Mouse (Mus musculus) embryonic facial prominence, embryonic 15.5 days (tissue): ENCODE data around the gene Fam241b. TPM values are rescaled to one million over a fixed set of nuclear protein-coding genes. Genes with fewer than 3 reads are reported as not detected.

ENCODE experiments used
- ATAC-seq: fragments of 200-750 bp; cut with Nextera tagmentation; 2 replicates; pipeline ENCODE4 v1.8.0; 2017; ENCODE audit warnings: low read depth, moderate TSS enrichment; ENCODE audit not compliant: insufficient number of reproducible peaks, low FRiP score, low TSS enrichment
- H3K27ac ChIP-seq: fragments of 300-500 bp; sonication (generic); replicated peaks from 2 replicates; pipeline ENCODE4 v1.5.1; 2015; ENCODE audit warnings: mild to moderate bottlenecking, inconsistent platforms
- H3K27me3 ChIP-seq: fragments of 300-500 bp; sonication (generic); 2 replicates; pipeline ENCODE4 v1.6.1; 2015; ENCODE audit warnings: inconsistent platforms
- H3K36me3 ChIP-seq: fragments of 300-500 bp; sonication (generic); 2 replicates; pipeline ENCODE4 v1.6.1; 2015; ENCODE audit warnings: mild to moderate bottlenecking, inconsistent platforms
- H3K4me1 ChIP-seq: fragments of 300-500 bp; sonication (generic); 2 replicates; pipeline ENCODE4 v1.6.1; 2015; ENCODE audit warnings: inconsistent platforms
- H3K4me2 ChIP-seq: fragments of 300-500 bp; sonication (generic); replicated peaks from 2 replicates; pipeline ENCODE4 v1.6.1; 2015; ENCODE audit warnings: mild to moderate bottlenecking, inconsistent platforms
- H3K4me3 ChIP-seq: fragments of 300-500 bp; sonication (generic); replicated peaks from 2 replicates; pipeline ENCODE4 v1.5.1; 2015; ENCODE audit warnings: mild to moderate bottlenecking, inconsistent platforms
- H3K9ac ChIP-seq: fragments of 300-500 bp; sonication (generic); 2 replicates; pipeline ENCODE4 v1.6.1; 2015; ENCODE audit warnings: inconsistent platforms
- H3K9me3 ChIP-seq: fragments of 300-500 bp; sonication (generic); replicated peaks from 2 replicates; pipeline ENCODE4 v1.6.1; 2016; ENCODE audit warnings: inconsistent platforms
- WGBS: fragments of 180-500 bp; shearing (Covaris S2); methylation state at CpG from one replicate; pipeline ENCODE4 v1.1.7; 2015; 5-methylcytosine and 5-hydroxymethylcytosine counted together
- polyA plus RNA-seq: library from polyadenylated mRNA; unstranded; fragments of >200 nt; fragmentation: Nextera tagmentation; extraction: Ambion mirVana; gene quantifications from 2 replicates; pipeline ENCODE4 v1.2.1, GENCODE M21; 2015

Fam241b gene
- polyA plus RNA-seq, 1 experiment from 2014 or later = 21.5 TPM

GRCm38 (mm10) chr10:62128316-62128951 lies 15.3 kb downstream of the Fam241b start:
- no peaks in the 10 kb centered on the region for H3K36me3 ChIP-seq
- no peak overlapping the region for H3K4me2 ChIP-seq
- peaks cover 9% of the 10 kb centered on the region for H3K4me1 ChIP-seq
- no peak for ATAC-seq
- H3K9me3 ChIP-seq = no peaks in the 10 kb centered on the region
- no peak overlapping the region for H3K9ac ChIP-seq
- H3K4me3 ChIP-seq = no peak overlapping the region
- WGBS = 2% methylated on average over 28 of the region's 32 CpGs
- no peak overlapping the region for H3K27ac ChIP-seq
- H3K27me3 ChIP-seq = peaks cover 78% of the 10 kb centered on the region

- WGBS = 35% methylated on average over 21 of the region's 21 CpGs
- no peak overlapping the region for H3K27ac ChIP-seq
- no peak overlapping the region for H3K9ac ChIP-seq
- ATAC-seq = no peak
- H3K4me2 ChIP-seq = no peak overlapping the region
- H3K9me3 ChIP-seq = no peaks in the 10 kb centered on the region
- no peak overlapping the region for H3K4me3 ChIP-seq
- H3K4me1 ChIP-seq = peaks cover 3% of the 10 kb centered on the region
- no peaks in the 10 kb centered on the region for H3K36me3 ChIP-seq
- peaks cover 71% of the 10 kb centered on the region for H3K27me3 ChIP-seq
Measured at GRCm38 (mm10) chr10:62127711-62128231, 15.9 kb downstream of the Fam241b start.

- Histone ChIP-seq H3K9ac (no peak overlapping the region), H3K4me1 (no peaks in the 10 kb centered on the region), H3K27ac (no peak overlapping the region), H3K9me3 (no peaks in the 10 kb centered on the region), H3K4me2 (no peak overlapping the region), H3K36me3 (no peaks in the 10 kb centered on the region), H3K27me3 (peaks cover 65% of the 10 kb centered on the region), H3K4me3 (no peak overlapping the region)
- WGBS = 41% methylated on average over 6 of the region's 6 CpGs
- no peak for ATAC-seq
Measured at GRCm38 (mm10) chr10:62127137-62127536, 16.6 kb downstream of the Fam241b start.

GRCm38 (mm10) chr10:62113865-62114647 lies 29.7 kb downstream of the Fam241b start:
- H3K36me3 ChIP-seq = no peaks in the 10 kb centered on the region
- no peak overlapping the region for H3K4me2 ChIP-seq
- no peak overlapping the region for H3K27ac ChIP-seq
- no peak overlapping the region for H3K4me3 ChIP-seq
- H3K4me1 ChIP-seq = peaks cover 11% of the 10 kb centered on the region
- H3K27me3 ChIP-seq = peaks cover 10% of the 10 kb centered on the region
- WGBS = 68% methylated on average over 9 of the region's 9 CpGs
- ATAC-seq = no peak
- no peaks in the 10 kb centered on the region for H3K9me3 ChIP-seq
- no peak overlapping the region for H3K9ac ChIP-seq

- no peaks in the 10 kb centered on the region for H3K36me3 ChIP-seq
- ATAC-seq = no peak
- peak overlapping the region; percentile 65 for H3K4me3 ChIP-seq
- peak overlapping the region; percentile 96 for H3K4me2 ChIP-seq
- peaks cover 11% of the 10 kb centered on the region for H3K4me1 ChIP-seq
- 38% methylated on average over 6 of the region's 6 CpGs for WGBS
- H3K9me3 ChIP-seq = no peaks in the 10 kb centered on the region
- H3K9ac ChIP-seq = no peak overlapping the region
- H3K27me3 ChIP-seq = peaks cover 15% of the 10 kb centered on the region
- H3K27ac ChIP-seq = no peak overlapping the region
Measured at GRCm38 (mm10) chr10:62111207-62111576, 32.5 kb downstream of the Fam241b start.

- WGBS = under 1% methylated on average over 57 of the region's 57 CpGs
- peak overlapping the region; percentile 96 for H3K4me2 ChIP-seq
- H3K36me3 ChIP-seq = no peaks in the 10 kb centered on the region
- H3K4me1 ChIP-seq = peaks cover 11% of the 10 kb centered on the region
- no peaks in the 10 kb centered on the region for H3K9me3 ChIP-seq
- H3K9ac ChIP-seq = peak overlapping the region; percentile 55
- peaks cover 15% of the 10 kb centered on the region for H3K27me3 ChIP-seq
- ATAC-seq = peak; percentile 55; the same call in 1 of the 2 replicates
- H3K4me3 ChIP-seq = peak overlapping the region; percentile 65
- H3K27ac ChIP-seq = no peak overlapping the region
Measured at GRCm38 (mm10) chr10:62110504-62111206, 33.1 kb downstream of the Fam241b start.

GRCm38 (mm10) chr10:62107048-62107447 lies 36.7 kb downstream of the Fam241b start:
- peaks cover 36% of the 10 kb centered on the region for H3K27me3 ChIP-seq
- H3K36me3 ChIP-seq = no peaks in the 10 kb centered on the region
- no peak overlapping the region for H3K4me2 ChIP-seq
- H3K27ac ChIP-seq = no peak overlapping the region
- H3K9ac ChIP-seq = no peak overlapping the region
- WGBS = 63% methylated on average over 9 of the region's 9 CpGs
- H3K4me1 ChIP-seq = peaks cover 12% of the 10 kb centered on the region
- no peaks in the 10 kb centered on the region for H3K9me3 ChIP-seq
- no peak for ATAC-seq
- H3K4me3 ChIP-seq = no peak overlapping the region

GRCm38 (mm10) chr10:62104835-62105576 lies 38.7 kb downstream of the Fam241b start:
- no peak overlapping the region for H3K4me3 ChIP-seq
- ATAC-seq = no peak
- no peak overlapping the region for H3K9ac ChIP-seq
- H3K4me2 ChIP-seq = no peak overlapping the region
- H3K9me3 ChIP-seq = no peaks in the 10 kb centered on the region
- no peaks in the 10 kb centered on the region for H3K36me3 ChIP-seq
- H3K27ac ChIP-seq = no peak overlapping the region
- 26% methylated on average over 7 of the region's 7 CpGs for WGBS
- peaks cover 12% of the 10 kb centered on the region for H3K4me1 ChIP-seq
- peaks cover 32% of the 10 kb centered on the region for H3K27me3 ChIP-seq

GRCm38 (mm10) chr10:62101504-62102439 lies 41.9 kb downstream of the Fam241b start:
- Histone ChIP-seq H3K4me1 (peaks cover 16% of the 10 kb centered on the region), H3K36me3 (no peaks in the 10 kb centered on the region), H3K4me2 (0 out of 2 replicates have a peak overlapping the region, but pooled peaks have one; percentile 34), H3K27me3 (peaks cover 24% of the 10 kb centered on the region), H3K4me3 (no peak overlapping the region), H3K9me3 (no peaks in the 10 kb centered on the region), H3K27ac (no peak overlapping the region), H3K9ac (no peak overlapping the region)
- 0 out of 2 replicates have a peak, but pooled peaks have one; percentile 26 for ATAC-seq
- 12% methylated on average over 7 of the region's 7 CpGs for WGBS
